Mouse (Mus musculus) liver, embryonic 14.5 days (tissue): ENCODE results near the gene Ttc39a.

ENCODE experiments used
- CTCF ChIP-seq: IDR thresholded peaks from 2 replicates; pipeline ENCODE4 v1.5.1; 2016; ENCODE audit warnings: antibody characterized with exemption, low read depth, control low read depth
- EP300 ChIP-seq: IDR thresholded peaks from 2 replicates; pipeline ENCODE4 v1.6.1; 2016; ENCODE audit warnings: antibody characterized with exemption, low read depth

DNA sequence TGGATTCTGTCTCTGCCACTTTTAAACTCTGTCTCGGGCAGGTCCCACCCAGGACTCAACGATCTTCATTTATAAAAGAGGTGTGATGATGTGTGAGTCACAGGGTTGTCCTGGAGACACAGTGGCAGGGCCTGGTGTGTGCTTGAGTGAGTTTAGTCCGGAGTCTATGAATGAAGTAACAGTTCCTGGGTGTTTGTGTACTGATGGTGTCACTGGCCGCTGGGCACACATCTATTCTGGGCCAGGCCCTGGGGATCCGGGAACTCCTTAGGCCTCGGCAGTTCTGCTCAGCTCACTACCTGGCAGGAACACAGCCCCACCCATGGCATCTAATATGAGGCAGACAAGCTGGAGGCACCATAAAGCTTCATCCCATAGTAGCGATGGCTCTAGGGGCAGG, 15.2 kb downstream of the Ttc39a start:
- TF ChIP-seq EP300, result no peak
- TF ChIP-seq CTCF, result no peak
